In genomic region chr11:48873591-48874290, GRCm38 (mm10) we compare ENCODE assay signal across 10 mouse cellular contexts. TPM values are rescaled to one million over a fixed set of nuclear protein-coding genes. Genes with fewer than 3 reads are reported as not detected.
DNase-seq lines count a peak whose midpoint lies in the region; ATAC-seq and TF ChIP-seq lines count a peak whose summit lies in the region.
"Had no signal": no experiment of that assay in that cellular context is flagged by ENCODE, and none has a peak within 500 bp of the region (broad histone marks: within the 10 kb centered on the region; RNA-seq: fewer than 3 reads in every experiment).

No protein-coding gene starts in this region.

- H3K4me1 ChIP-seq in heart, embryonic 11.5 days (ENCODE audit: control insufficient read depth, insufficient read depth, low read length), result peaks cover 13% of the 10 kb centered on the region
- peaks cover 14% of the 10 kb centered on the region for H3K4me1 ChIP-seq in thymus, adult 2 months (replicated peaks; ENCODE audit: control insufficient read depth, insufficient read depth, low read length)
- H3K4me1 ChIP-seq in liver, embryonic 13.5 days (replicated peaks), result peaks cover 57% of the 10 kb centered on the region
- no peaks in the 10 kb centered on the region for H3K4me1 ChIP-seq in cerebellum, adult 2 months (ENCODE audit: control insufficient read depth, insufficient read depth, low read length)

- no peaks in the 10 kb centered on the region for H3K27me3 ChIP-seq in heart, embryonic 11.5 days (ENCODE audit: control insufficient read depth, insufficient read depth, low read length)
- H3K27me3 ChIP-seq in thymus, adult 2 months (ENCODE audit: control insufficient read depth, insufficient read depth, low read length), result no peaks in the 10 kb centered on the region
- H3K27me3 ChIP-seq in liver, embryonic 13.5 days, result no peaks in the 10 kb centered on the region
- no peaks in the 10 kb centered on the region for H3K27me3 ChIP-seq in cerebellum, adult 2 months (ENCODE audit: control insufficient read depth, insufficient read depth, low read length)

- no peak for TF ChIP-seq CTCF in thymus, adult 2 months (IDR thresholded peaks at IDR 0.05; ENCODE audit: borderline replicate concordance, control insufficient read depth, extremely low read depth, insufficient read depth, low read length, poor library complexity)
- TF ChIP-seq CTCF in cerebellum, adult 2 months (IDR thresholded peaks at IDR 0.05; ENCODE audit: borderline replicate concordance, insufficient read depth, low read depth, low read length), result no peak

- no peaks in the 10 kb centered on the region for H3K9me3 ChIP-seq in heart, embryonic 11.5 days (replicated peaks; ENCODE audit: control insufficient read depth, low read length)
- H3K9me3 ChIP-seq in liver, embryonic 13.5 days (replicated peaks), result no peaks in the 10 kb centered on the region
- H3K9me3 ChIP-seq: limb, embryonic 12.5 days; midbrain, embryonic 10.5 days had no signal

- ATAC-seq in heart, embryonic 11.5 days (replicated peaks; ENCODE audit: insufficient number of reproducible peaks, low FRiP score, low TSS enrichment), result no peak
- peak; percentile 86 for ATAC-seq in liver, embryonic 13.5 days (ENCODE audit: low read depth)

- H3K4me3 ChIP-seq in heart, embryonic 11.5 days (ENCODE audit: low read depth, low read length), result no peak overlapping the region
- no peak overlapping the region for H3K4me3 ChIP-seq in thymus, adult 2 months (ENCODE audit: control insufficient read depth, insufficient read depth, low read length)
- peak overlapping the region; percentile 24 for H3K4me3 ChIP-seq in liver, embryonic 13.5 days (replicated peaks)
- no peak overlapping the region for H3K4me3 ChIP-seq in cerebellum, adult 2 months (replicated peaks; ENCODE audit: insufficient read depth, low read depth, low read length)
- H3K4me3 ChIP-seq: limb, embryonic 12.5 days; midbrain, embryonic 10.5 days had no signal

- DNase-seq in heart, adult 11 months, result peak; percentile 81
- no peak for DNase-seq in thymus, adult 2 months
- no peak for DNase-seq in thymus, postnatal 0 days (ENCODE audit: low spot score)
- peak; percentile 74 for DNase-seq in liver, embryonic 13.5 days
- DNase-seq in left cerebral cortex, postnatal 10 days (ENCODE audit: extremely low spot score in 1 of 2, low spot score in 2 of 2), result no peak
- no peak for DNase-seq in left cerebral cortex, postnatal 14 days (ENCODE audit: low spot score in 2 of 2)
- DNase-seq in cerebellum, adult 2 months, result no peak

- H3K27ac ChIP-seq in heart, embryonic 11.5 days (ENCODE audit: low read depth, low read length), result no peak overlapping the region
- H3K27ac ChIP-seq in thymus, adult 2 months (ENCODE audit: control insufficient read depth, insufficient read depth, low read length), result peak overlapping the region; percentile 0; the same call in 1 of the 2 replicates
- H3K27ac ChIP-seq in liver, embryonic 13.5 days, result peak overlapping the region; percentile 91
- H3K27ac ChIP-seq in cerebellum, adult 2 months (ENCODE audit: insufficient read depth, low read length), result no peak overlapping the region
- H3K27ac ChIP-seq: limb, embryonic 12.5 days; midbrain, embryonic 10.5 days had no signal

- TF ChIP-seq POLR2A in thymus, adult 2 months (IDR thresholded peaks at IDR 0.05; ENCODE audit: control insufficient read depth, extremely low read depth, insufficient read depth, low read length, poor library complexity), result no peak
- TF ChIP-seq POLR2A in cerebellum, adult 2 months (IDR thresholded peaks at IDR 0.05; ENCODE audit: borderline replicate concordance, insufficient read depth, low read length), result no peak

- H3K4me2 ChIP-seq in heart, embryonic 11.5 days, result no peak overlapping the region
- peak overlapping the region; percentile 84 for H3K4me2 ChIP-seq in liver, embryonic 13.5 days
- H3K4me2 ChIP-seq: limb, embryonic 12.5 days had no signal

- H3K9ac ChIP-seq in heart, embryonic 11.5 days (ENCODE audit: low read depth, low read length), result no peak overlapping the region
- peak overlapping the region; percentile 76 for H3K9ac ChIP-seq in liver, embryonic 13.5 days
- H3K9ac ChIP-seq: limb, embryonic 12.5 days had no signal

- intact Hi-C loops in left cerebral cortex, postnatal 10 days (cut with DNase I), result loop anchor here (1.0 to 5.0 kb wide), 2 partner anchors 230 to 399 kb away; no protein-coding TSS in a partner anchor
- intact Hi-C loops in left cerebral cortex, postnatal 14 days (cut with DNase I), result loop anchor here (1.0 kb wide), 1 partner anchor 230 kb away; no protein-coding TSS in a partner anchor

- 40% methylated on average over 10 of the region's 10 CpGs for whole genome bisulfite sequencing in heart, embryonic 11.5 days (ENCODE audit: insufficient replicate concordance)
- WGBS in thymus, adult 2 months, result 88% methylated on average over 10 of the region's 10 CpGs
- 11% methylated on average over 10 of the region's 10 CpGs for WGBS in liver, embryonic 13.5 days (ENCODE audit: insufficient replicate concordance)
- WGBS in cerebellum, adult 2 months, result 82% methylated on average over 10 of the region's 10 CpGs

- H3K36me3 ChIP-seq in heart, embryonic 11.5 days (ENCODE audit: control insufficient read depth, insufficient read depth, low read length), result no peaks in the 10 kb centered on the region
- no peaks in the 10 kb centered on the region for H3K36me3 ChIP-seq in thymus, adult 2 months (ENCODE audit: control insufficient read depth, insufficient read depth, low read length)
- H3K36me3 ChIP-seq in liver, embryonic 13.5 days, result no peaks in the 10 kb centered on the region
- H3K36me3 ChIP-seq: limb, embryonic 12.5 days; midbrain, embryonic 10.5 days had no signal

RNA-seq across cellular contexts. Expression of gene Irgm1, which starts 2.3 kb away (rescaled TPM):
- 4.9 and 5.9 TPM in 2 replicates for polyA plus RNA-seq in heart, embryonic 11.5 days (2014; fragmentation: Nextera tagmentation; extraction: Ambion mirVana)
- 17.7 and 20.0 TPM in 2 replicates for polyA plus RNA-seq in thymus, adult 2 months (2012; rRNA removed)
- 57.1 and 61.0 TPM in 2 replicates for polyA plus RNA-seq in thymus, postnatal 0 days (2015; fragmentation: Nextera tagmentation; extraction: Ambion mirVana)
- polyA plus RNA-seq in liver, embryonic 13.5 days (2015; fragmentation: Nextera tagmentation; extraction: Ambion mirVana), result 17.0 and 19.8 TPM in 2 replicates
- total RNA-seq in left cerebral cortex, postnatal 10 days (2021), result 1 to 10 TPM; 2.8 to 3.6 TPM
- 1 to 10 TPM; 3.7 TPM for total RNA-seq in left cerebral cortex, postnatal 14 days (2021)
- 6.5 and 7.1 TPM in 2 replicates for polyA plus RNA-seq in cerebellum, adult 2 months (2012; rRNA removed)

RNA-seq across cellular contexts. Expression of gene Gm5431, which starts 28.3 kb away (rescaled TPM):
- polyA plus RNA-seq in heart, embryonic 11.5 days (2014; fragmentation: Nextera tagmentation; extraction: Ambion mirVana), result 0.16 TPM in 1 of 2 replicates, not detected in the other
- polyA plus RNA-seq in thymus, adult 2 months (2012; rRNA removed), result 0.34 and 0.47 TPM in 2 replicates
- 0.29 and 0.46 TPM in 2 replicates for polyA plus RNA-seq in thymus, postnatal 0 days (2015; fragmentation: Nextera tagmentation; extraction: Ambion mirVana)
- polyA plus RNA-seq in liver, embryonic 13.5 days (2015; fragmentation: Nextera tagmentation; extraction: Ambion mirVana), result 0.20 and 0.38 TPM in 2 replicates
- total RNA-seq in left cerebral cortex, postnatal 10 days (2021), result under 1 TPM; 0.28 to 0.43 TPM
- total RNA-seq in left cerebral cortex, postnatal 14 days (2021), result under 1 TPM in 1 of 2 experiments, not detected in 1; 0.29 TPM
- 0.06 and 0.08 TPM in 2 replicates for polyA plus RNA-seq in cerebellum, adult 2 months (2012; rRNA removed)

RNA-seq across cellular contexts. Expression of gene Gm12184, which starts 47.3 kb away (rescaled TPM):
- polyA plus RNA-seq in heart, embryonic 11.5 days (2014; fragmentation: Nextera tagmentation; extraction: Ambion mirVana), result 2.9 and 4.0 TPM in 2 replicates
- polyA plus RNA-seq in thymus, adult 2 months (2012; rRNA removed), result 8.1 and 20.2 TPM in 2 replicates
- polyA plus RNA-seq in thymus, postnatal 0 days (2015; fragmentation: Nextera tagmentation; extraction: Ambion mirVana), result 7.6 and 8.8 TPM in 2 replicates
- 1.2 and 1.7 TPM in 2 replicates for polyA plus RNA-seq in liver, embryonic 13.5 days (2015; fragmentation: Nextera tagmentation; extraction: Ambion mirVana)
- total RNA-seq in left cerebral cortex, postnatal 10 days (2021), result 1 to 10 TPM in 1 of 2 experiments, under 1 TPM in 1; 0.75 to 1.6 TPM
- total RNA-seq in left cerebral cortex, postnatal 14 days (2021), result 1 to 10 TPM; 1.2 to 1.6 TPM
- 30.1 and 34.0 TPM in 2 replicates for polyA plus RNA-seq in cerebellum, adult 2 months (2012; rRNA removed)

RNA-seq across cellular contexts. Expression of gene Trim7, which starts 47.8 kb away (rescaled TPM):
- polyA plus RNA-seq in heart, embryonic 11.5 days (2014; fragmentation: Nextera tagmentation; extraction: Ambion mirVana), result 0.43 and 0.70 TPM in 2 replicates
- polyA plus RNA-seq in thymus, adult 2 months (2012; rRNA removed), result 11.6 and 13.0 TPM in 2 replicates
- polyA plus RNA-seq in thymus, postnatal 0 days (2015; fragmentation: Nextera tagmentation; extraction: Ambion mirVana), result 1.1 and 2.1 TPM in 2 replicates
- 0.06 and 0.09 TPM in 2 replicates for polyA plus RNA-seq in liver, embryonic 13.5 days (2015; fragmentation: Nextera tagmentation; extraction: Ambion mirVana)
- 1 to 10 TPM; 3.0 to 3.1 TPM for total RNA-seq in left cerebral cortex, postnatal 10 days (2021)
- 1 to 10 TPM; 1.4 to 1.8 TPM for total RNA-seq in left cerebral cortex, postnatal 14 days (2021)
- polyA plus RNA-seq in cerebellum, adult 2 months (2012; rRNA removed), result 4.2 and 4.7 TPM in 2 replicates

RNA-seq across cellular contexts. Expression of gene Trim41, which starts 56.6 kb away (rescaled TPM):
- polyA plus RNA-seq in heart, embryonic 11.5 days (2014; fragmentation: Nextera tagmentation; extraction: Ambion mirVana), result 3.3 and 3.7 TPM in 2 replicates
- 41.7 and 41.9 TPM in 2 replicates for polyA plus RNA-seq in thymus, adult 2 months (2012; rRNA removed)
- polyA plus RNA-seq in thymus, postnatal 0 days (2015; fragmentation: Nextera tagmentation; extraction: Ambion mirVana), result 3.5 and 5.5 TPM in 2 replicates
- 1.7 and 2.4 TPM in 2 replicates for polyA plus RNA-seq in liver, embryonic 13.5 days (2015; fragmentation: Nextera tagmentation; extraction: Ambion mirVana)
- total RNA-seq in left cerebral cortex, postnatal 10 days (2021), result 10 to 100 TPM; 44.0 to 48.2 TPM
- 10 to 100 TPM; 52.0 to 56.4 TPM for total RNA-seq in left cerebral cortex, postnatal 14 days (2021)
- 42.3 and 45.0 TPM in 2 replicates for polyA plus RNA-seq in cerebellum, adult 2 months (2012; rRNA removed)

Comparison
In these comparisons a context has a peak if more than half of its experiments do, and no peak if none do; other contexts are left out.
1. DNase-seq: peak in heart, adult 11 months (single experiment) and liver, embryonic 13.5 days (single experiment); none in thymus, adult 2 months (single experiment), thymus, postnatal 0 days (single experiment), left cerebral cortex, postnatal 10 days (0 of 2), left cerebral cortex, postnatal 14 days (0 of 2) and cerebellum, adult 2 months (0 of 2).
2. H3K27ac ChIP-seq: peak in thymus, adult 2 months (single experiment) and liver, embryonic 13.5 days (single experiment); none in heart, embryonic 11.5 days (single experiment) and cerebellum, adult 2 months (single experiment).